Mouse (Mus musculus): ENCODE results near the gene Zwilch. TPM values are rescaled to one million over a fixed set of nuclear protein-coding genes. Genes with fewer than 3 reads are reported as not detected.
"Not testable (repeated sequence)": the region's sequence is repeated elsewhere in the genome, so short reads cannot be mapped to it uniquely, and the experiment has no call there.

The Zwilch gene
- total RNA-seq, 2 experiments from 2014 or later: 3.8 to 4.4 TPM

DNA sequence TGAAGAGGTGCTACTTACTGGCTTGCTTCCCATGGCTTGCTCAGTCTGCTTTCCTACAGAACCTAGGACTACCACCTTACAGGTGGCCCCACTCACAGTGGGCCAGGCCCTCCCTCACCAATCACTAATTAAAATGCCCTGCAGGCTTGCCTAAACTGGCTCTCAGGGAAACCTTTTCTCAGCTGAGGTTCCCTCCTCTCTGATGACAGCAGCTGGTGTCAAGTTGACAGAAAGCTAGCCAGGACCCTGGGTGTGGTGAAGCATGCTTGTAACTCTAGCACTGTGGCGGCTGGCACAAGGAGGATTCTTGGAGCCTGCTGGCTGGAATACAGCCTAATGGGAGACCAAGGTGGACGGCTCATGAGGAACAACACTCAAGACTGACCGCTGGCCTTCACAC is 47.6 kb downstream of the Zwilch start:
- TF ChIP-seq CTCF (IDR thresholded peaks at IDR 0.05): no peak
- no peak for DNase-seq (ENCODE audit: extremely low spot score in 1 of 2, low spot score in 2 of 2)
- Histone ChIP-seq H3K27ac (no peak overlapping the region), H3K4me3 (no peak overlapping the region)
- intact Hi-C loops (cut with DNase I): no loop called here

DNA sequence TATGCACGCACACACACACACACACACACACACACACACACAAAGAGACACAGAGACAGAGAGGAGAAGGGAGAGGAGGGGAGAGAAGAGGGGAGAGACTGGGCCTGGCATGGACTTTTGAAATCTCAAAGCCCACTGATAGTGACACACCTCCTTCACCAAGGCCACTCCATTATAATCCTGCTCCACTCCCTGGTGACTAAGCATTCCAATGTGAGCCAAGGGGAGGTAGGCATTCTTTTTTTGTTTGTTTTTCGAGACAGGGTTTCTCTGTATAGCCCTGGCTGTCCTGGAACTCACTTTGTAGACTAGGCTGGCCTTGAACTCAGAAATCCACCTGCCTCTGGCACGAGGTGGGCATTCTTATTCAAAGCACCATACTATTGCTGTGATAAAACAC is 48.1 kb downstream of the Zwilch start:
- DNase-seq (ENCODE audit: extremely low spot score in 1 of 2, low spot score in 2 of 2); H3K27ac ChIP-seq; intact Hi-C loops (cut with DNase I); H3K4me3 ChIP-seq: not testable (repeated sequence)

DNA sequence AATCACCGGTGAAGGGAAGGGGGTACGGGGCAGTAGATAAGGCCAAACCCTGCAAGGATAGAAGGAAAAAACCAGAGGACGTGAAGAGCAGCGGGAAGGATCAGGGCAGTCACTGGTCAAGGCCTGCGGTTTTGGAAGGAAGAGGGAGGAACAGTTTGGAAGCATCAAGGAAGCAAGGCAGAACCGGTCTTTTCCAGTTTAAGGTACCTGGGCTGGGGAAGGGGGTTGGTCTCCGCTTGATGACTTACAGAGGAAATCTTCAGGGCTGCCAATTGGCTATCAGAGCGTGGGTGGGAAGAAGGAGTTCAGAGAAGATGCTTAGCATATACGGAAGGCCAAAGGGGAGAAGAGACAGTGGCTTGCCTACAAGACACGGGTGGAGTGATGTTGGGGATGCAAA is 50.3 kb downstream of the Zwilch start:
- Histone ChIP-seq H3K27ac (no peak overlapping the region), H3K4me3 (no peak overlapping the region)
- TF ChIP-seq CTCF (IDR thresholded peaks at IDR 0.05): no peak
- intact Hi-C loops (cut with DNase I): no loop called here
- DNase-seq (ENCODE audit: extremely low spot score in 1 of 2, low spot score in 2 of 2): no peak

DNA sequence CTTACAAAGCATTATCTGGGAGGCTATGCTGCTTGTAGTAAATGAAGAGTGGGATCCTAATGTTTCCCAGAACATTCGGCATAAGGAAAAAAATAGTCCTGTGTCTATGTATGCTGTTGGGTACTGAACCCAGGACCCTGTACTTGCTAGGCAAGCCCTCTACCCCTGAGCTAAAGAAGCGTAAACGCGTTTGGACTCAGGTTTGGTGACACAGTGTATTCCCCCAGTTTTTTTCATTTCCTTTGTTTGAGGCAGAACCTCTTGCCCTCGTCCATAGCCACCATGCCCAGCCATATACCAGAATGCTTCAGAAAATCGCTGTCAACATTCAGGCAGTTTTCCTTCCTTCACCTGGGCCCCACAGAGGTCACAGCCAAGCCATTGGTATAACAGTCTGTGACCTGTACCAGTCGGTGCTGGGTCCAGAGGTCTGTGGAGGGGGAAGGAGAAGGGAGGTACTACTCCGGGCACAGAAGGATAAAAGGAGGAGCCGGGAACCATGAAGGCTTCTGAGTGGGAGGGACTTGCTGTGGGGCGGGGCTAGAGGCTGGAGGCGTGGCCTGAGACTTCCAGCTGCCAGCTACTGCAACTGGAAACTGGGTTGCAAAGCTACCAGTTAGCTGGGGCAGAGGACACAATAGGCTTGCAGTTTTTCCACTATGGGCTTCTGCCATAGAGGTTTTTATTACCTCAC is 52.2 kb downstream of the Zwilch start:
- H3K27ac ChIP-seq: no peak overlapping the region
- intact Hi-C loops (cut with DNase I): no loop called here
- TF ChIP-seq CTCF (IDR thresholded peaks at IDR 0.05): no peak
- DNase-seq (ENCODE audit: extremely low spot score in 1 of 2, low spot score in 2 of 2): no peak
- no peak overlapping the region for H3K4me3 ChIP-seq

DNA sequence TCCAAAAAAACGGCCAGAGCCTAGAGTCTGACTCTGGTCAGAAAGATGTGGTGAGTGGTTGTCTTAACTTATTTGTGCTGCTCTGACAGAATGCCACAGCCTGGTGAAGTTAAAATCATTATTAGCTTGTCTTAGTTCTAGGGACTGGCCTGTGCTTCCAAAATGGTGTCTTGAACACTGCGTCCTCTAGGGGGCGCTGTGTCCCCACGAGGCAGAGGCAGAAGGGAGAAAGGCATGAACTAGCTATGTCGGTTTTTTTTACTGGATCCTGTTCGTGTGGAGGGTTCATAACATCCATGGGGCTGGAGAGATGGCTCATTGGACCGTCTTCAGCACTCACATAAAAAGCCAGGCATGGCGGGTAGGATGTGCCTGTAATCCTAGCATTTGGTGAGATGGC is 53.0 kb downstream of the Zwilch start:
- no peak overlapping the region for H3K4me3 ChIP-seq
- peak; percentile 71 for TF ChIP-seq CTCF (IDR thresholded peaks at IDR 0.05)
- intact Hi-C loops (cut with DNase I): no loop called here
- H3K27ac ChIP-seq: no peak overlapping the region
- DNase-seq (ENCODE audit: extremely low spot score in 1 of 2, low spot score in 2 of 2): peak; percentile 25 to 40

DNA sequence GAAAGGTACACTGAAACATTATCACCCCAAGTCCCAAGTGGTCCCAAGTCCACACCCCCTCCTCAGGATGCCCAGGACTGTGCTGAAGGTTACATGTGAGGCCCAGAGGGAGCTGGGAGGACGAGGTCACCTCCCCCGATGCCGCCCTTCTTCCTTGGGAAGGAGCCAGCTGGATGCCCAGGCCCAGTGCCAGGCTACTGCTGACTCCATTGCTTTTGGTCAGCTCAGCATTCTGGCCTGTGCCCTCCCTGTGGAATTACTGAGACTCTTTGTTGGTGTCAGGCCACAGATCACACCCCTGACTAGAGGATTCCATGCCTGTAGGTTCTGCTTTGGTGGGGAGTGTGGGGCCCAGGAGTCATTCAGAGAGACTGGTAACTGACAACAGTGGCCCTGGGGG is 56.0 kb downstream of the Zwilch start, which contains the start of gene Lctl:
Lctl (plus strand) TSS at position 272 of the 400 bp plus-strand sequence.
- intact Hi-C loops (cut with DNase I): no loop called here
- Histone ChIP-seq H3K27ac (no peak within 1 kb of the TSS), H3K4me3 (no peak within 1 kb of the TSS)
- no peak for TF ChIP-seq CTCF (IDR thresholded peaks at IDR 0.05)
- DNase-seq (ENCODE audit: extremely low spot score in 1 of 2, low spot score in 2 of 2): no peak

DNA sequence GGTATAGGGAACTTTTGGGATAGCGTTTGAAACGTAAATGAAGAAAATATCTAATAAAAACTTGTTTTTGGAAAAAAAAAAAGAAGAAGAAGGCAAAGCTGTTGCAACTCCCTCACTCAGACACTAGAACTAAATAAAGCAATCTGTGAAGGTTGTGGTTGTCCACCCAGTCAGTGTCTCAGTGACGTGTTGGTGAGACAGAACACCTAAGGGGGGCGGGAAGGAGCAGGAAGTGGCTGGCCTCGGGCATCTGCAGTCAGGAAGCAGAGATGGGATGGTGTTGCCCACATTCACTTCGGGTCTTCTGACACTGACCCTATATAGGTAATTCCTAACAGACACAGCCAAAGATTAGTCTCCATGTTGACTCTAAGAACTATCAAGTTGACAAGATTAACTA is 57.1 kb downstream of the Zwilch start:
- no peak for DNase-seq (ENCODE audit: extremely low spot score in 1 of 2, low spot score in 2 of 2)
- intact Hi-C loops (cut with DNase I): no loop called here
- Histone ChIP-seq H3K4me3 (no peak overlapping the region), H3K27ac (no peak overlapping the region)
- TF ChIP-seq CTCF (IDR thresholded peaks at IDR 0.05): no peak

DNA sequence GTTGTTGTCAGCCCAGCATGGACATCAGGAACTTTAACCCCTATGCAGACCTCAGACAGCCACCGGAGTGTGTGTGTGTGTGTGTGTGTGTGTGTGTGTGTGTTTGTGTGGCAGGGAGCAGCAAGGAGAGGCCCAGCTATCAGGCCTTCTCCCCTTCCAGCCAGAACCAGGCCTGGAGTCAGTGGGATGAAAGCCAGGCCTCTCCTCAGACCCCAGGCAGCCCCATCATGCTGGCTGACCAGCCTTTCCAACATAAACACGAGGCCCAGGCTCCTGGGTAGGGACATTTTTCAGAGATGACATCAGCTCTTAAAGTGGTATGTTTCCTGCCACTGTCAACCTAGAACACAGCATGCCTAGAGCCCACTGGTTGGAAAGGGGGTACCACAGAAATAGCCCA is 58.3 kb downstream of the Zwilch start:
- no peak overlapping the region for H3K27ac ChIP-seq
- intact Hi-C loops (cut with DNase I): no loop called here
- no peak for TF ChIP-seq CTCF (IDR thresholded peaks at IDR 0.05)
- H3K4me3 ChIP-seq: no peak overlapping the region
- no peak for DNase-seq (ENCODE audit: extremely low spot score in 1 of 2, low spot score in 2 of 2)

DNA sequence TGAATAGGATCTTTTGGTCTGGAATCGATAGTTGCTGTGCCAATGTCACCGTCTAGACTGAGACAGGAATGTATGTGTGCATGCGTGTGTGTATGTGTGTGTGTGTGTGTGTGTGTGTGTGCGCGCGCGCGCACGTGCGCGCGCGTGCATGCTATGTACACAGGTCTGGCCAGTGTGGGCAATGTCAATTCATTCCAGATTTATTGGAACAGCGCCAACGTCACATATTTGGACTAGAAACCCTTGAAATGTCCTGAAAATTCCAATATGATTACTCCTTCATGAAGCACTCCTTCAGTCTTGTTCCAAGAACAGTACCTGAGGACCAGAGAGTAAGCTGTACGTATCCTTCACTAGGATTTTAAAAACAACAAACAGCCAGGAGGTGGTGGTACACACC is 62.4 kb downstream of the Zwilch start:
- DNase-seq (ENCODE audit: extremely low spot score in 1 of 2, low spot score in 2 of 2): no peak
- H3K4me3 ChIP-seq: no peak overlapping the region
- H3K27ac ChIP-seq: no peak overlapping the region
- intact Hi-C loops (cut with DNase I): no loop called here
- TF ChIP-seq CTCF (IDR thresholded peaks at IDR 0.05): no peak

DNA sequence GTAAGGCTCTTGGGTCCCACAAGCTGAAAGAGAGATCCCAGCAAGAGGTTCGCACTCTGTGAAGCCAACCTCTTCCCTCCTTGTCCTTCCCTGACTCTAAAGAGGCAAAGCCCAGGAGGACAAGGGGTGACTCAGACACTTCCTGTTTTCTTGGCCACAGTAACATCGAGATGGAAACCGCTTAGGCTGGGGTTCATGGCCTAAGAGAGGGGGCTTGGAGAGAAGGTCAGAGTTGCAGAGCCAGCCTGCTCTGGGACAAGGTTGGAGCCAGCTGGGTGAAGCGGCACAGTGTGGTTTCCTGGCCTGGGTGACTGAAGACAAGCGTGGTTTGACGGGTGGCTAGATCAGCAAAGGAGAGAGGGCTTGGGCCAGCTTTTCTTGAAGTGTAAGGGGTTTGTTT is 67.6 kb downstream of the Zwilch start:
- DNase-seq (ENCODE audit: extremely low spot score in 1 of 2, low spot score in 2 of 2): no peak
- Histone ChIP-seq H3K27ac (no peak overlapping the region), H3K4me3 (no peak overlapping the region)
- intact Hi-C loops (cut with DNase I): no loop called here
- no peak for TF ChIP-seq CTCF (IDR thresholded peaks at IDR 0.05)

DNA sequence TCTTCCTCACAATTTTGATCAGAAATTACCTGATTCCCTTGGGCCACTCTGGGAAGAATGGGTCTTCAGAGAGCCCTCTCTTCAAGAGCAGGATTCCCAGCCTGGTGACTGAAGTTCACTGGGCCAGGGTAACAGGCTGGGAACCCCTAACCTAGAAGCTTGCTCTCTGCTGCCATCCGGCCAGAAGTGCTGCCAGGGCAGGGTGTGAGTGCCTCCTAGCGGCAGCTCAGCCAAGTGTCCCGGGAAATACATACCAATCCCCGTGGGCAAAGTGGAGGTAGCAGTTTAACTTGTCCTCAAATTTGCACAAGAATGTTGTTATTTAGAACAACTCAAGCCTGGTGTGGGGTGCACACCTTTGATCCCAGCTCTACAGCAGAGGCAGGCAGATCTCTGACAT is 72.5 kb downstream of the Zwilch start:
- intact Hi-C loops (cut with DNase I): no loop called here
- Histone ChIP-seq H3K4me3 (no peak overlapping the region), H3K27ac (no peak overlapping the region)
- DNase-seq (ENCODE audit: extremely low spot score in 1 of 2, low spot score in 2 of 2): peak; percentile 47 to 55
- peak; percentile 85 for TF ChIP-seq CTCF (IDR thresholded peaks at IDR 0.05)

DNA sequence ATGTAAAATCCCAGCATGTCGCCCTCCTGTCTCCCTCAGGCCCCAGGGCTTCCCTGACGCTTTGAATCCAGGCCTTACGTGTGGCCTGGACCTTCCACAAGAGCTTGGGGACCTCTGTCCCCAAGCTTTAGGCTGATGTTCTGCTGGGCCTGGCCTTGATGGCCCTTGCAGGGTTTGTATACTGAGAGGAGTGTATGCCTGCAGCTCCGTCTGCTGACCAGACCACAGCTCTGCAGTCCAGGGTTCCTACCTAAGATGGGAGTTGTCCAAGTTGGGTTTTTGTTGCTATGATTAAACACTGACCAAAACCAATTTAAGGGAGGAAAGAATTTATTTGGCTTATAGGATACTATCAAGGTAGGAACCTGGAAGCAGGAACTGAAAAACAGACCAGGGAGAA is 74.6 kb downstream of the Zwilch start:
- peak; percentile 24 for TF ChIP-seq CTCF (IDR thresholded peaks at IDR 0.05)
- intact Hi-C loops (cut with DNase I): no loop called here
- no peak for DNase-seq (ENCODE audit: extremely low spot score in 1 of 2, low spot score in 2 of 2)
- H3K4me3 ChIP-seq: no peak overlapping the region
- H3K27ac ChIP-seq: no peak overlapping the region

DNA sequence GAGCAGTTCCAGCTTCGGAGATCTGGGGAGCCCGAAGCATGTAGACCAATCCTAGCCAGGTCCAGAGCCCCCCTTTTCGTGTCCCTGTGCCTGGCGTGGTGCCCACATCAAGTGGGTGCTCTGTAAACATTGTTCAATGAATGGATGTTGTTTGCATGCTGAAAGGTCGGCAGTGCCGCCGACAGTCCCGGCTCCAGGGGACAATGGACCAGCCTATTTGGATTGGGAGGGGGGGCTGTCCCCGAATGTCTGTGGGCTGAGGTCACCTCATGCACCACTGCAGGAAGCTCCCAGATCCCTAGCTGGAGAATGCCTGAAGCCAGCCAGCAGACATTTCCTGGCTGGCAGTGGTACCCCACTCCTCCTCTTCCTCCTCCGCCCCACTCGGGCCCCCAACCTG is 78.8 kb downstream of the Zwilch start:
- no peak for DNase-seq (ENCODE audit: extremely low spot score in 1 of 2, low spot score in 2 of 2)
- Histone ChIP-seq H3K27ac (no peak overlapping the region), H3K4me3 (no peak overlapping the region)
- no peak for TF ChIP-seq CTCF (IDR thresholded peaks at IDR 0.05)
- intact Hi-C loops (cut with DNase I): no loop called here
